Mouse (Mus musculus): Measurements from ENCODE around the gene Slc7a4. TPM values are rescaled to one million over a fixed set of nuclear protein-coding genes. Genes with fewer than 3 reads are reported as not detected.

Gene Slc7a4
- polyA plus RNA-seq, 1 experiment from 2014 or later, result 44.5 TPM

GRCm38 (mm10) chr16:17611383-17611782 lies 28.4 kb upstream of the Slc7a4 start:
- 67% methylated on average over 4 of the region's 4 CpGs for WGBS
- H3K27me3 ChIP-seq (replicated peaks; ENCODE audit: control insufficient read depth, insufficient read depth, low read length), result no peaks in the 10 kb centered on the region
- H3K4me2 ChIP-seq (ENCODE audit: low read length), result no peak overlapping the region
- no peak overlapping the region for H3K4me3 ChIP-seq (replicated peaks; ENCODE audit: low read length)
- no peak for ATAC-seq
- no peaks in the 10 kb centered on the region for H3K9me3 ChIP-seq (ENCODE audit: control insufficient read depth, low read length)
- no peak overlapping the region for H3K27ac ChIP-seq (ENCODE audit: low read length)
- H3K9ac ChIP-seq (replicated peaks; ENCODE audit: low read depth, low read length), result no peak overlapping the region
- no peaks in the 10 kb centered on the region for H3K4me1 ChIP-seq (replicated peaks; ENCODE audit: control insufficient read depth, insufficient read depth, low read length)
- H3K36me3 ChIP-seq (ENCODE audit: control insufficient read depth, insufficient read depth), result no peaks in the 10 kb centered on the region

GRCm38 (mm10) chr16:17605684-17606083 lies 22.7 kb upstream of the Slc7a4 start:
- Histone ChIP-seq H3K27me3 (replicated peaks; ENCODE audit: control insufficient read depth, insufficient read depth, low read length) (no peaks in the 10 kb centered on the region), H3K9ac (replicated peaks; ENCODE audit: low read depth, low read length) (no peak overlapping the region), H3K9me3 (ENCODE audit: control insufficient read depth, low read length) (no peaks in the 10 kb centered on the region), H3K27ac (ENCODE audit: low read length) (no peak overlapping the region), H3K4me3 (replicated peaks; ENCODE audit: low read length) (no peak overlapping the region), H3K36me3 (ENCODE audit: control insufficient read depth, insufficient read depth) (no peaks in the 10 kb centered on the region), H3K4me2 (ENCODE audit: low read length) (no peak overlapping the region), H3K4me1 (replicated peaks; ENCODE audit: control insufficient read depth, insufficient read depth, low read length) (peaks cover 3% of the 10 kb centered on the region; the same call in 1 of the 2 replicates)
- WGBS, result 82% methylated on average over 5 of the region's 5 CpGs
- ATAC-seq, result no peak

- H3K27ac ChIP-seq (ENCODE audit: low read length), result no peak overlapping the region
- WGBS, result 46% methylated on average over 4 of the region's 4 CpGs
- H3K9ac ChIP-seq (replicated peaks; ENCODE audit: low read depth, low read length), result no peak overlapping the region
- H3K4me2 ChIP-seq (ENCODE audit: low read length), result no peak overlapping the region
- H3K27me3 ChIP-seq (replicated peaks; ENCODE audit: control insufficient read depth, insufficient read depth, low read length), result no peaks in the 10 kb centered on the region
- H3K4me3 ChIP-seq (replicated peaks; ENCODE audit: low read length), result no peak overlapping the region
- no peaks in the 10 kb centered on the region for H3K36me3 ChIP-seq (ENCODE audit: control insufficient read depth, insufficient read depth)
- H3K9me3 ChIP-seq (ENCODE audit: control insufficient read depth, low read length), result no peaks in the 10 kb centered on the region
- peaks cover 3% of the 10 kb centered on the region; the same call in 1 of the 2 replicates for H3K4me1 ChIP-seq (replicated peaks; ENCODE audit: control insufficient read depth, insufficient read depth, low read length)
- no peak for ATAC-seq
These were observed 21.9 kb upstream of the Slc7a4 start for GRCm38 (mm10) chr16:17604941-17605340.

- H3K27ac ChIP-seq (ENCODE audit: low read length), result no peak overlapping the region
- ATAC-seq, result no peak
- 46% methylated on average over 3 of the region's 3 CpGs for WGBS
- H3K9me3 ChIP-seq (ENCODE audit: control insufficient read depth, low read length), result no peaks in the 10 kb centered on the region
- H3K9ac ChIP-seq (replicated peaks; ENCODE audit: low read depth, low read length), result no peak overlapping the region
- no peak overlapping the region for H3K4me2 ChIP-seq (ENCODE audit: low read length)
- peaks cover 3% of the 10 kb centered on the region; the same call in 1 of the 2 replicates for H3K4me1 ChIP-seq (replicated peaks; ENCODE audit: control insufficient read depth, insufficient read depth, low read length)
- no peak overlapping the region for H3K4me3 ChIP-seq (replicated peaks; ENCODE audit: low read length)
- no peaks in the 10 kb centered on the region for H3K27me3 ChIP-seq (replicated peaks; ENCODE audit: control insufficient read depth, insufficient read depth, low read length)
- no peaks in the 10 kb centered on the region for H3K36me3 ChIP-seq (ENCODE audit: control insufficient read depth, insufficient read depth)
These were observed 18.0 kb upstream of the Slc7a4 start for GRCm38 (mm10) chr16:17600944-17601562.

- ATAC-seq, result no peak
- Histone ChIP-seq H3K27ac (ENCODE audit: low read length) (no peak overlapping the region), H3K4me1 (replicated peaks; ENCODE audit: control insufficient read depth, insufficient read depth, low read length) (no peaks in the 10 kb centered on the region), H3K9ac (replicated peaks; ENCODE audit: low read depth, low read length) (no peak overlapping the region), H3K9me3 (ENCODE audit: control insufficient read depth, low read length) (no peaks in the 10 kb centered on the region), H3K27me3 (replicated peaks; ENCODE audit: control insufficient read depth, insufficient read depth, low read length) (no peaks in the 10 kb centered on the region), H3K4me3 (replicated peaks; ENCODE audit: low read length) (no peak overlapping the region), H3K36me3 (ENCODE audit: control insufficient read depth, insufficient read depth) (no peaks in the 10 kb centered on the region), H3K4me2 (ENCODE audit: low read length) (no peak overlapping the region)
- 71% methylated on average over 2 of the region's 2 CpGs for WGBS
These were observed 7.7 kb upstream of the Slc7a4 start for GRCm38 (mm10) chr16:17590731-17591130.

- H3K4me2 ChIP-seq (ENCODE audit: low read length), result no peak overlapping the region
- no peaks in the 10 kb centered on the region for H3K9me3 ChIP-seq (ENCODE audit: control insufficient read depth, low read length)
- H3K4me1 ChIP-seq (replicated peaks; ENCODE audit: control insufficient read depth, insufficient read depth, low read length), result no peaks in the 10 kb centered on the region
- 85% methylated on average over 7 of the region's 7 CpGs for WGBS
- no peaks in the 10 kb centered on the region for H3K27me3 ChIP-seq (replicated peaks; ENCODE audit: control insufficient read depth, insufficient read depth, low read length)
- no peak for ATAC-seq
- no peak overlapping the region for H3K27ac ChIP-seq (ENCODE audit: low read length)
- no peak overlapping the region for H3K9ac ChIP-seq (replicated peaks; ENCODE audit: low read depth, low read length)
- no peak overlapping the region for H3K4me3 ChIP-seq (replicated peaks; ENCODE audit: low read length)
- H3K36me3 ChIP-seq (ENCODE audit: control insufficient read depth, insufficient read depth), result no peaks in the 10 kb centered on the region
These were observed 1.5 kb upstream of the Slc7a4 start for GRCm38 (mm10) chr16:17584555-17584954.

GRCm38 (mm10) chr16:17576825-17577215 lies 6.2 kb downstream of the Slc7a4 start:
- 0 out of 2 replicates have a peak, but pooled peaks have one; percentile 9 for ATAC-seq
- Histone ChIP-seq H3K36me3 (ENCODE audit: control insufficient read depth, insufficient read depth) (no peaks in the 10 kb centered on the region), H3K4me1 (replicated peaks; ENCODE audit: control insufficient read depth, insufficient read depth, low read length) (peaks cover 15% of the 10 kb centered on the region), H3K9me3 (ENCODE audit: control insufficient read depth, low read length) (no peaks in the 10 kb centered on the region), H3K9ac (replicated peaks; ENCODE audit: low read depth, low read length) (peak overlapping the region; percentile 84), H3K27me3 (replicated peaks; ENCODE audit: control insufficient read depth, insufficient read depth, low read length) (no peaks in the 10 kb centered on the region; the same call in 1 of the 2 replicates), H3K4me2 (ENCODE audit: low read length) (peak overlapping the region; percentile 81), H3K4me3 (replicated peaks; ENCODE audit: low read length) (peak overlapping the region; percentile 74), H3K27ac (ENCODE audit: low read length) (no peak overlapping the region)
- 15% methylated on average over 8 of the region's 8 CpGs for WGBS

- Histone ChIP-seq H3K9ac (replicated peaks; ENCODE audit: low read depth, low read length) (peak overlapping the region; percentile 84), H3K4me3 (replicated peaks; ENCODE audit: low read length) (peak overlapping the region; percentile 74), H3K9me3 (ENCODE audit: control insufficient read depth, low read length) (no peaks in the 10 kb centered on the region), H3K4me1 (replicated peaks; ENCODE audit: control insufficient read depth, insufficient read depth, low read length) (peaks cover 15% of the 10 kb centered on the region), H3K27ac (ENCODE audit: low read length) (no peak overlapping the region; the same call in 1 of the 2 replicates), H3K36me3 (ENCODE audit: control insufficient read depth, insufficient read depth) (no peaks in the 10 kb centered on the region), H3K4me2 (ENCODE audit: low read length) (peak overlapping the region; percentile 81), H3K27me3 (replicated peaks; ENCODE audit: control insufficient read depth, insufficient read depth, low read length) (no peaks in the 10 kb centered on the region; the same call in 1 of the 2 replicates)
- 12% methylated on average over 45 of the region's 45 CpGs for WGBS
- peak; percentile 94 for ATAC-seq
These were observed 6.9 kb downstream of the Slc7a4 start for GRCm38 (mm10) chr16:17575870-17576824.

GRCm38 (mm10) chr16:17566186-17566585 lies 16.8 kb downstream of the Slc7a4 start:
- no peak for ATAC-seq
- WGBS, result 26% methylated on average over 4 of the region's 4 CpGs
- no peak overlapping the region for H3K9ac ChIP-seq (replicated peaks; ENCODE audit: low read depth, low read length)
- no peak overlapping the region for H3K27ac ChIP-seq (ENCODE audit: low read length)
- no peak overlapping the region for H3K4me3 ChIP-seq (replicated peaks; ENCODE audit: low read length)
- no peaks in the 10 kb centered on the region for H3K36me3 ChIP-seq (ENCODE audit: control insufficient read depth, insufficient read depth)
- H3K9me3 ChIP-seq (ENCODE audit: control insufficient read depth, low read length), result no peaks in the 10 kb centered on the region
- no peaks in the 10 kb centered on the region for H3K27me3 ChIP-seq (replicated peaks; ENCODE audit: control insufficient read depth, insufficient read depth, low read length)
- H3K4me1 ChIP-seq (replicated peaks; ENCODE audit: control insufficient read depth, insufficient read depth, low read length), result peaks cover 9% of the 10 kb centered on the region
- H3K4me2 ChIP-seq (ENCODE audit: low read length), result no peak overlapping the region
